Mouse (Mus musculus): ENCODE data around the gene Tomm7. TPM values are rescaled to one million over a fixed set of nuclear protein-coding genes. Genes with fewer than 3 reads are reported as not detected.
"Not testable (repeated sequence)": the region's sequence is repeated elsewhere in the genome, so short reads cannot be mapped to it uniquely, and the experiment has no call there.

Tomm7 gene
- polyA plus RNA-seq (2012; rRNA removed), result 67.2 and 102 TPM in 2 replicates

- TF ChIP-seq POLR2A (IDR thresholded peaks at IDR 0.05; ENCODE audit: borderline replicate concordance, extremely low read depth, insufficient read depth, insufficient read length, poor library complexity, severe bottlenecking), result peak; percentile 31; the same call in 1 of the 2 replicates
- TF ChIP-seq CTCF (IDR thresholded peaks at IDR 0.05; ENCODE audit: borderline replicate concordance, extremely low read depth, insufficient read depth, insufficient read length), result no peak
- peak; percentile 99 for DNase-seq (ENCODE audit: low read depth)
Observed at GRCm38 (mm10) chr5:23843674-23844530, at the start of gene Tomm7. Tomm7 (minus strand) TSS chr5:23844161.

- no peak for DNase-seq (ENCODE audit: low read depth)
- TF ChIP-seq POLR2A (IDR thresholded peaks at IDR 0.05; ENCODE audit: borderline replicate concordance, extremely low read depth, insufficient read depth, insufficient read length, poor library complexity, severe bottlenecking) (no peak), CTCF (IDR thresholded peaks at IDR 0.05; ENCODE audit: borderline replicate concordance, extremely low read depth, insufficient read depth, insufficient read length) (no peak)
Observed at GRCm38 (mm10) chr5:23893156-23893863, 49.3 kb upstream of the Tomm7 start.

- DNase-seq (ENCODE audit: low read depth), result peak; percentile 74
- peak; percentile 54; the same call in 1 of the 2 replicates for TF ChIP-seq CTCF (IDR thresholded peaks at IDR 0.05; ENCODE audit: borderline replicate concordance, extremely low read depth, insufficient read depth, insufficient read length)
- no peak for TF ChIP-seq POLR2A (IDR thresholded peaks at IDR 0.05; ENCODE audit: borderline replicate concordance, extremely low read depth, insufficient read depth, insufficient read length, poor library complexity, severe bottlenecking)
Observed at GRCm38 (mm10) chr5:23890734-23891133, 46.8 kb upstream of the Tomm7 start.

GRCm38 (mm10) chr5:23889461-23889860, 45.5 kb upstream of the Tomm7 start:
- no peak for TF ChIP-seq POLR2A (IDR thresholded peaks at IDR 0.05; ENCODE audit: borderline replicate concordance, extremely low read depth, insufficient read depth, insufficient read length, poor library complexity, severe bottlenecking)
- TF ChIP-seq CTCF (IDR thresholded peaks at IDR 0.05; ENCODE audit: borderline replicate concordance, extremely low read depth, insufficient read depth, insufficient read length), result no peak
- no peak for DNase-seq (ENCODE audit: low read depth)

GRCm38 (mm10) chr5:23887111-23887510, 43.1 kb upstream of the Tomm7 start:
- no peak for DNase-seq (ENCODE audit: low read depth)
- TF ChIP-seq POLR2A (IDR thresholded peaks at IDR 0.05; ENCODE audit: borderline replicate concordance, extremely low read depth, insufficient read depth, insufficient read length, poor library complexity, severe bottlenecking) (no peak), CTCF (IDR thresholded peaks at IDR 0.05; ENCODE audit: borderline replicate concordance, extremely low read depth, insufficient read depth, insufficient read length) (no peak)

GRCm38 (mm10) chr5:23874457-23874856, 30.5 kb upstream of the Tomm7 start:
- TF ChIP-seq CTCF (IDR thresholded peaks at IDR 0.05; ENCODE audit: borderline replicate concordance, extremely low read depth, insufficient read depth, insufficient read length), result no peak
- no peak for TF ChIP-seq POLR2A (IDR thresholded peaks at IDR 0.05; ENCODE audit: borderline replicate concordance, extremely low read depth, insufficient read depth, insufficient read length, poor library complexity, severe bottlenecking)
- DNase-seq (ENCODE audit: low read depth), result no peak

GRCm38 (mm10) chr5:23872586-23872985, 28.6 kb upstream of the Tomm7 start:
- no peak for DNase-seq (ENCODE audit: low read depth)
- TF ChIP-seq POLR2A (IDR thresholded peaks at IDR 0.05; ENCODE audit: borderline replicate concordance, extremely low read depth, insufficient read depth, insufficient read length, poor library complexity, severe bottlenecking) (no peak), CTCF (IDR thresholded peaks at IDR 0.05; ENCODE audit: borderline replicate concordance, extremely low read depth, insufficient read depth, insufficient read length) (no peak)

- not testable (repeated sequence) for DNase-seq (ENCODE audit: low read depth)
Observed at GRCm38 (mm10) chr5:23871323-23871722, 27.4 kb upstream of the Tomm7 start.

GRCm38 (mm10) chr5:23865941-23866340, 22.0 kb upstream of the Tomm7 start:
- TF ChIP-seq POLR2A (IDR thresholded peaks at IDR 0.05; ENCODE audit: borderline replicate concordance, extremely low read depth, insufficient read depth, insufficient read length, poor library complexity, severe bottlenecking), result no peak
- no peak for TF ChIP-seq CTCF (IDR thresholded peaks at IDR 0.05; ENCODE audit: borderline replicate concordance, extremely low read depth, insufficient read depth, insufficient read length)
- no peak for DNase-seq (ENCODE audit: low read depth)

- DNase-seq (ENCODE audit: low read depth), result no peak
- TF ChIP-seq POLR2A (IDR thresholded peaks at IDR 0.05; ENCODE audit: borderline replicate concordance, extremely low read depth, insufficient read depth, insufficient read length, poor library complexity, severe bottlenecking), result no peak
- no peak for TF ChIP-seq CTCF (IDR thresholded peaks at IDR 0.05; ENCODE audit: borderline replicate concordance, extremely low read depth, insufficient read depth, insufficient read length)
Observed at GRCm38 (mm10) chr5:23864054-23864965, 20.3 kb upstream of the Tomm7 start.
